Mouse (Mus musculus): ENCODE measurements around the gene Pbld1.

- TF ChIP-seq CTCF (IDR thresholded peaks at IDR 0.05; ENCODE audit: low read depth) (no peak), EP300 (optimal IDR thresholded peaks at IDR 0.05) (no peak)
Measured at GRCm38 (mm10) chr10:63032956-63033355, 27.0 kb upstream of the Pbld1 start.

Measured in stomach, postnatal 0 days (tissue).